13 mouse cellular contexts compared by ENCODE assay signal in genomic region chr13:63268371-63268770, GRCm38 (mm10).
DNase-seq lines count a peak whose midpoint lies in the region; ATAC-seq and TF ChIP-seq lines count a peak whose summit lies in the region.
"Had no signal": no experiment of that assay in that cellular context is flagged by ENCODE, and none has a peak within 500 bp of the region (broad histone marks: within the 10 kb centered on the region; RNA-seq: fewer than 3 reads in every experiment).

No protein-coding gene starts in this region.

- TF ChIP-seq CTCF in stomach, postnatal 0 days (IDR thresholded peaks at IDR 0.05; ENCODE audit: low read depth): no peak

- H3K27me3 ChIP-seq in embryonic facial prominence, embryonic 11.5 days (ENCODE audit: control insufficient read depth, insufficient read depth, low read length): no peaks in the 10 kb centered on the region
- peaks cover 27% of the 10 kb centered on the region for H3K27me3 ChIP-seq in embryonic facial prominence, embryonic 10.5 days (replicated peaks; ENCODE audit: low read depth, poor library complexity, severe bottlenecking)
- no peaks in the 10 kb centered on the region for H3K27me3 ChIP-seq in lung, embryonic 16.5 days (ENCODE audit: control insufficient read depth, insufficient read depth, low read depth, low read length)
- H3K27me3 ChIP-seq in stomach, postnatal 0 days (ENCODE audit: control insufficient read depth, insufficient read depth, low read length): no peaks in the 10 kb centered on the region

- TF ChIP-seq EP300 in stomach, postnatal 0 days (optimal IDR thresholded peaks at IDR 0.05): no peak

- H3K9ac ChIP-seq in embryonic facial prominence, embryonic 11.5 days (replicated peaks; ENCODE audit: low read length): no peak overlapping the region
- H3K9ac ChIP-seq in lung, embryonic 16.5 days (ENCODE audit: low read length): no peak overlapping the region
- no peak overlapping the region for H3K9ac ChIP-seq in stomach, postnatal 0 days (ENCODE audit: low read length)
- H3K9ac ChIP-seq: liver, embryonic 14.5 days had no signal

- no peak overlapping the region for H3K4me3 ChIP-seq in embryonic facial prominence, embryonic 11.5 days (ENCODE audit: low read depth, low read length)
- no peak overlapping the region for H3K4me3 ChIP-seq in embryonic facial prominence, embryonic 10.5 days
- H3K4me3 ChIP-seq in lung, embryonic 16.5 days (ENCODE audit: low read length): no peak overlapping the region
- no peak overlapping the region for H3K4me3 ChIP-seq in stomach, postnatal 0 days (ENCODE audit: low read depth, low read length)

- DNase-seq in embryonic facial prominence, embryonic 11.5 days (ENCODE audit: low spot score): peak; percentile 51
- no peak for DNase-seq in embryonic facial prominence, embryonic 10.5 days (ENCODE audit: low spot score)
- DNase-seq in lung, postnatal 25 days (ENCODE audit: low spot score): no peak
- peak; percentile 58 to 71 for DNase-seq in kidney, postnatal 36 days
- peak; percentile 53 for DNase-seq in stomach, postnatal 0 days (ENCODE audit: low spot score)
- DNase-seq in embryo, embryonic 9.5 days (ENCODE audit: extremely low spot score): no peak
- no peak for DNase-seq in lung, postnatal 4 days
- DNase-seq: cerebellum, adult 2 months; layer of hippocampus, postnatal 36 days; thymus, postnatal 14 days had no signal

- no peak overlapping the region for H3K27ac ChIP-seq in embryonic facial prominence, embryonic 11.5 days (replicated peaks; ENCODE audit: low read depth, low read length)
- no peak overlapping the region for H3K27ac ChIP-seq in embryonic facial prominence, embryonic 10.5 days (replicated peaks)
- H3K27ac ChIP-seq in lung, embryonic 16.5 days (ENCODE audit: low read length): 0 out of 2 replicates have a peak overlapping the region, but pooled peaks have one; percentile 6
- H3K27ac ChIP-seq in stomach, postnatal 0 days (replicated peaks): peak overlapping the region; percentile 82
- H3K27ac ChIP-seq: liver, embryonic 14.5 days had no signal

- no peak for ATAC-seq in embryonic facial prominence, embryonic 11.5 days (replicated peaks; ENCODE audit: insufficient number of reproducible peaks, low FRiP score, low TSS enrichment, low read depth)
- no peak for ATAC-seq in lung, embryonic 16.5 days (ENCODE audit: low read depth)
- no peak for ATAC-seq in stomach, postnatal 0 days (ENCODE audit: low FRiP score, low TSS enrichment)
- ATAC-seq: forebrain, embryonic 16.5 days had no signal

- H3K9me3 ChIP-seq in embryonic facial prominence, embryonic 11.5 days (replicated peaks; ENCODE audit: control insufficient read depth, low read length): no peaks in the 10 kb centered on the region
- no peaks in the 10 kb centered on the region for H3K9me3 ChIP-seq in embryonic facial prominence, embryonic 10.5 days
- H3K9me3 ChIP-seq in lung, embryonic 16.5 days (ENCODE audit: control insufficient read depth, low read length): no peaks in the 10 kb centered on the region
- no peaks in the 10 kb centered on the region for H3K9me3 ChIP-seq in stomach, postnatal 0 days (ENCODE audit: control insufficient read depth, low read length)

- no peak overlapping the region for H3K4me2 ChIP-seq in embryonic facial prominence, embryonic 11.5 days (ENCODE audit: low read depth, low read length)
- no peak overlapping the region for H3K4me2 ChIP-seq in lung, embryonic 16.5 days (ENCODE audit: low read depth, low read length)
- 0 out of 2 replicates have a peak overlapping the region, but pooled peaks have one; percentile 15 for H3K4me2 ChIP-seq in stomach, postnatal 0 days (replicated peaks; ENCODE audit: low read depth)

- H3K36me3 ChIP-seq in embryonic facial prominence, embryonic 11.5 days (replicated peaks; ENCODE audit: control insufficient read depth, insufficient read depth, low read depth, low read length): no peaks in the 10 kb centered on the region
- peaks cover 8% of the 10 kb centered on the region for H3K36me3 ChIP-seq in embryonic facial prominence, embryonic 10.5 days (replicated peaks)
- no peaks in the 10 kb centered on the region; the same call in none of the 2 replicates for H3K36me3 ChIP-seq in lung, embryonic 16.5 days (ENCODE audit: control insufficient read depth, insufficient read depth, low read length)
- no peaks in the 10 kb centered on the region for H3K36me3 ChIP-seq in stomach, postnatal 0 days (ENCODE audit: control insufficient read depth, insufficient read depth, low read length)

- 49% methylated on average over 4 of the region's 4 CpGs for WGBS in embryonic facial prominence, embryonic 11.5 days
- 53% methylated on average over 4 of the region's 4 CpGs for WGBS in embryonic facial prominence, embryonic 10.5 days
- WGBS in lung, embryonic 16.5 days: 43% methylated on average over 4 of the region's 4 CpGs
- WGBS in stomach, postnatal 0 days: 43% methylated on average over 4 of the region's 4 CpGs

- peaks cover 6% of the 10 kb centered on the region for H3K4me1 ChIP-seq in embryonic facial prominence, embryonic 11.5 days (ENCODE audit: control insufficient read depth, insufficient read depth, low read length)
- peaks cover 76% of the 10 kb centered on the region for H3K4me1 ChIP-seq in embryonic facial prominence, embryonic 10.5 days
- peaks cover 32% of the 10 kb centered on the region for H3K4me1 ChIP-seq in lung, embryonic 16.5 days (replicated peaks; ENCODE audit: control insufficient read depth, insufficient read depth, low read length)
- H3K4me1 ChIP-seq in stomach, postnatal 0 days (replicated peaks; ENCODE audit: control insufficient read depth, insufficient read depth): peaks cover 2% of the 10 kb centered on the region

Comparison
In these comparisons a context has a peak if more than half of its experiments do, and no peak if none do; other contexts are left out.
1. DNase-seq: peak in embryonic facial prominence, embryonic 11.5 days (single experiment), kidney, postnatal 36 days (2 of 2) and stomach, postnatal 0 days (single experiment); none in embryonic facial prominence, embryonic 10.5 days (single experiment), lung, postnatal 25 days (single experiment), embryo, embryonic 9.5 days (single experiment) and lung, postnatal 4 days (0 of 2).
2. H3K27ac ChIP-seq: peak in lung, embryonic 16.5 days (single experiment) and stomach, postnatal 0 days (single experiment); none in embryonic facial prominence, embryonic 11.5 days (single experiment) and embryonic facial prominence, embryonic 10.5 days (single experiment).